Mouse (Mus musculus) kidney, postnatal 25 days (tissue): ENCODE results near the gene Kifc3.
A peak's percentile ranks its signal among the peaks of the same experiment; 100 is the strongest.
"Not testable (repeated sequence)": the region's sequence is repeated elsewhere in the genome, so short reads cannot be mapped to it uniquely, and the experiment has no call there.

Experiments
- DNase-seq, 2 experiments: peaks; one replicate each; pipeline ENCODE4 v3.0.0; 2021; ENCODE audit warnings: mixed read lengths in 2 of 2

Gene Kifc3

DNA sequence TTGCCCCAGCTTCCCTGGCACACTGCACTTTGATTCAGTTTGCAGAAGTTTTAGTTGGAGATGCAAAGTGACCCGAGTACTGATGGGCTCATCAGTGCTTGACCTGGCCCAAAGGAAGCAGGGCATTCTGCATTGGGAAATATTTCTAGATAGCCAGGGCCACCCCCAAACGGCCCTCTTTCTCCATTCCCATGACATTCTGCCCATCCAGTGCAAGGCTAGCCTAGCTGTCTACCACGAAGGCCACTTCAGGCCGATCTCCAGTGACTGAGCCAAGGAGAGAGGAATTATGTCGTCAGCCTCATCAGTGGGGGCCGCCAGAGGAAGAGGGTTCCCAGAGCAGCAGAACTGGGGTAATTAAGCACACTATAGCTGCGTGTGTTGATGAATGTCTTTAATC, 1.1 kb downstream of the Kifc3 start:
- DNase-seq = no peak

DNA sequence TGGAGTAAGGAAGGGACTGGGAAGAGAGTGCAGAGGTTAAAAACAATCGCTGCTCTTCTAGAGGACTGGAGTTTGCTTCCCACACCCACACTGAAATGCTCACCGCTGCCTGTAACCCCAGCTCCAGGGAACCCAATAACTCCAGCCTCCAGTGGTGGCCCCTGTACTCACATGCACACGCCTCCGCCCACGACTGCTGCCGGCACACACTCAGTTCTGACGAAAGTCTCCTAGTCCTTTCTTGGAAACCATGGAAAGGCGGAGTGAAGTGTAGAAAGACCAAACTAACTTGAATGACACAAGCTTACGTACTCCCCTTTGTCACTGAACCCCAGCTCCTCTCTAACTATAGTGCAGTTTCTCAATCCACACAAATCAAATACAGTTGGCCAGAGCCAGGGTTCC, 2.6 kb downstream of the Kifc3 start:
- DNase-seq = no peak

DNA sequence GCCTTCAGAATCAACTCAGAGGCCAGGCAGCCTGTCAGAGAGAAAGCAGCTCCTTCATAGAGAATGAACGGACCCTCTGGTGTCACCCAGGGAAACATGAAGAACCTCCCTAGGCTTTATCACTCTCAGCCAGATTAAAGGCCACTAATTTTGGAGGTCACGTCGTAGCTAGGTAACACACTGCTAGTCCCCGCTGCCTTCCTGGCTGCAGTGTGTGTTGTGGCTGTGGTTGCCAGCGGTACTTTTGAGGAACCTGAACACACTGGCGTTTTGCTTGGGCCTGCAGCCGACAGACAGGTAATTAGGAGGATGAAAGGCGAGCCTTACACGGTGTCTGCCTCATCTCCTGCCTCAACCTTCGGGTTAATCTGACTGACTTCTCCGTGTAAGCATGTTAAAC, 6.9 kb downstream of the Kifc3 start:
- no peak for DNase-seq

DNA sequence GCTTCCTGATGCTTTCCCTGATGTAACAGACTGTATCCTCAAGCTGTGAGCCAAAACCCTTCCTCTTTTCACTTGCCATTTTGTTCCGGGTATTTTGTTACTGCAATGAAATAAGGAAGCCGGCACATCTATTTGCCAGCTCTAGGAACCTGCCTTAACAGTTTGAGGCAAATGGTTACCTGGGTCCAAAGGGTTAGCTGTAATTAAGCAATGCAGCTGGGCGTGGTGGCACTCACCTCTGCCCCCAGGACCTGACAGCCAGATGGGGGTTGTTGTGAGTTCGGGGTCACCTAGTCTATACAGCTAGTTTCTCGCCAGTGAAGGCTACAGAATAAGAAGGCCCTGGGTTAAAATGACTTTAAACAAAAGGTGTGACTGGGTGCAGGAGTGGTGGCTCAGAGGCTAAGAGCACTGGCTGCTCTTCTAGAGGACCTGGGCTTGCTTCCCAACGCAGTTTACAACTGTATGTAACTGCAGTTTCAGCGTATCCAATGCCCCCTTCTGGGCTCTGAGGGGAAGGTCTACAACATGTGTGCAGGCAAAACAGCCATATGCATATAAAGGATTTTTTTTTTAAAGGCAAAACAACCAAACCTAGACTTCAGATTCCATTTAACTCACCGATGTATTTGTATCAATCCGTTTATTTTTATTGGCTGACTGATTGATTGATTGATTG, 11.0 kb downstream of the Kifc3 start:
- no peak for DNase-seq

DNA sequence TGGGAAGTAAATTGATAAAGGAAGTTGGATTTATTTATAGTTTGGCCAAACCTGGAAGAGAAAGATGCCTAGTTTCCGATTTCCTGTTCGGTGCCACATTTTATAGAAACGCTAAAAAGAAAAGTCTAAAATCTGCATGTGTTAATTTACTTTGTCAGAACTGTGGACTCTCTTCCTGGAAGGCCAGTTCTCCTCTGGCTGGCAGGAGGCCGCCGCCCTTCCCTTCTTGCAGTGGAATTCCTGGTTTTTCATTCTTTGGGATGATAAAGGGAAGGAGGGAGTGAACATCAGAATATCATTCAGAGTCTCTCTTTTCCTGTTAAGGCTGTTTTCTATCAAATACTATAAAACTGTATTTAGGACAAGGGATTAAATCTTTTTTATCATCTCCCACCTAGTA, 15.0 kb downstream of the Kifc3 start:
- DNase-seq = no peak

DNA sequence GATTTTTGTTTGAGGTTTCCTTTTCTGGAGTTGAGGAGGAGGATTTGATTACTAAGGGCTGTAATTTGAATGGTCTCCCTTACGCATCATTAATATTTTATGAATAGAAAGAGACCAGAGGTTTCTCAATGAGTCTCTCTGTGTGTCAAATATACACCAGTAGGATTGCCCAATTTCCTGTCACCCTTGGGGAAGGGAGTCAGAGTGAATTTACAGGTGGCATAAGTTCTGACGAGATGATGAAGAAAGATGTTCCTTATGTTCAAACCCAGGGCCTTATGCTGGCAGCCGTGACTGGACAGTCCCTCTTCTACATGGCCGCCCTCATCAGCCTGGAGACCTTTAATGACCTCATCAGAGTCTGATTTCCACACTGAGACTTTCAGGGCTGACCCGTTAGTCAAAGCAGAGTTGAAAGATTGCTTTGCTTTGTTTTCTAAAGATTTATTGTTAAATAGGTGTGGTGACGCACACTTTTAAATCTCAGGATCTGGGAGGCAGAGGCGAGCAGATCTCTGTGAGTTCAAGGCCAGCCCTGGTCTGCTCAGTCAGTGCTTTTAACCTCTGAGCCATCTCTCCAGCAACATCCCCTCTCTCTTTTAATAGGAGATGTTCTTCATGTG, 16.6 kb downstream of the Kifc3 start:
- no peak for DNase-seq

DNA sequence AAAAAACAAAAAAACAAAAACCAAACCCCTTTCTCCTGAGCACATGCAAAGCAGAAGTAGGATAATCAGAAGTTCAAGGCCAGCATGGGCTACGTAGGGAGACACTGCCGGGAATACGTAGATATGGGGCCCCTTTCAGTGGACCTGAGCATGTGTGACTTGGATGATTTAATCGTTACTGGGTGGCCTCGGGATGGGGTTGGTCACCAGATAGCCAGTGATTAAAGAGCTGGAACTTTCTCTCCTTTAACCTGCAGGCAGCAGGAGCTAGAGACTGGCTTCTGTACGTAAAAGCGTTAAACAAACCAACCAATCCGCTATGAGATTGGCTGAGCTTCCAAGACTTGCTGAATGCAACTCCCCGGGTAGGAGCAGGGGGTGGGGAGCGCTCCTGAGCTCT, 17.5 kb downstream of the Kifc3 start:
- no peak for DNase-seq

DNA sequence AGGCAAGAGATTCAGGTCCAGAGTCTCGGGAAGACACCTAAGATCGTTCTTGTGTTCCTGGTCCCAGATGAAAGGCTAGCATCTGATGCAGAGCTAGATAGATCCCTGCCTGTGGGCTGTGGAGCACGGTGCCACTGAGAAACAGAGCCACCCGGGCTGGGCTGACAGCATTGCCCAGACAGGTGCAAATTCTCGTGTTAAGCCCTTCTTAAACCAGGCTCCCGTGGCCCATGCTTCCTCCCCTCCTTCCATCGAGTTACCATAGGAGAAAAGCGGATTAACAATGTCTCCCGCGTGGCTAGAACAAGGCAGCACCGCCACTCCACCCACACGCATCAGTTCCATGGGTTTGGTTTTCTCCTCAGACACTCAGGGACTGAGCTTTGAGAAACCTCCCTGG, 18.4 kb downstream of the Kifc3 start:
- DNase-seq = no peak

DNA sequence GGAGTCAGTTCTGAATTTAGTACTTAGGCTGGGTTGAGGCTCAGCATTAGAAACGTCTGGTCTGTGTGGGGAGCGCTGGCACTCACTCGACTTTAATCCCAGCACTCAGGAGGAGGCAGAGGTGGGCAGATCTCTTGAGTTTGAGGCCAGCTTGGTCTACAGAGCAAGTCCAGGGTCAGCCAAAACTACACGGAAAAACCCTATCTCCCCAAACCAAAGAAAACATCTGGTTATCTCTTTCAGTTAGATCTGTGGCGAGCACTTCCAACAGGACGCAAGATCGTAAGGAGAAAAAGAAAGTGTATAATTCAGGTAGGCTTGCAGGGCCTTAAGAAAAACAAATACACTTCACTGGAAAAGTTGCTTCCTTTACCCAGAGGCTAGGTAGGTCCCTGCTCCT, 20.8 kb downstream of the Kifc3 start:
- DNase-seq = no peak

DNA sequence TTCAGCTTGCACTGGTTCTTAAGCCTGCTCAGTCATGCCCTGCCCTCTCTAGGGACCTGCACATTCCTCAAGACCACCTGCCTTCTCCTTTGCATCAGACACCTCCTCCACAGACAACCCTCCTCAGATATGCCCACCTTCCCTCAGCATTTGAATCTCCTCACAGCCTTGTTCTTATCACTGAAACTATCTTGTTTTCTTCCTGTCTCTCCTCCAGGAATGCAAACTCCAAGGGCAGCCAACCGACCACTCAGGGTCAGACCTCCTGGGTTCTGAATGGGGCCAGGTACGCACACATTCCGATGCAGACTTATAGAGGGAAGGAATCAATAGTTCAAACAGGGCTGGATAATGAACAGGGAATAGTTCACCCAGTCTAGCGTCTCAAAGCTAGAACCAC, 24.4 kb downstream of the Kifc3 start:
- no peak for DNase-seq

DNA sequence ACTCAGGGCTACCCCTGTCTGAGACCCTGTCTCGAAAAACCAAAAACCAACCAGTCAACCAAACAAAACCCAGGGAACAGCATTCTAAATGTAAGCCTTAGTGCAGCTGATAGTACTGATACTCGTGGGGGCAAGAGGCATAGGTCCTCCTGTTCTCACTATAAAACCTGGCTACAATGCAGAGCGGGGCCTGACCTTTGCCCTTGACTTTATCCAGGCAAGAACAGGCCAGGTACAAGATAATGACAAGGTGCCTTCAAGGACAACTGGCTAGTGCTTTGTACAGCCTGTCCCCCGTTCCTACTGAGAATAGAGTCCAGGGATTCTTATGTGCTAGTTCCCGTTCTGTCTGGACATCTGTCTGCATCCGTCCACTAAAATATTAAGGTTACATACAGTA, 25.6 kb downstream of the Kifc3 start:
- no peak for DNase-seq

DNA sequence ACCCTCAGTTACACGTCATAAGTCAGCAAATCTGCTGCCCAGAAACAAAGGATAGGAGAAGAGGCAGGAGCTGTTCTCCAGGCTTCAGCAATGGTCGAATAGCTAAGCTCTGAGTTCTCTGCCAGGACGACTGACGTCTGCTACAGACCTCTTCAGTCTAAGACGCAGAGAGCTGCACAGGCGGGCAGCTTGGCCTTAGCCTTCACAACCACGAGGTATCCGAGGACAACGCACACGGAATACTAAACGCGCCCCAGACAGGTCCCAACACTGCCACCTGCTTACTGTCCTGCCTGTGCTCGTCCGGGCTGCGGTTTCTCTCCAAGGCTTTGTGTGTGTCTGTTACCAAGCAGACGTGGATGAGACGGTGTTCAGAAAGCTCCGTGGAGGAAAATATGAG, 26.8 kb downstream of the Kifc3 start:
- DNase-seq = no peak

DNA sequence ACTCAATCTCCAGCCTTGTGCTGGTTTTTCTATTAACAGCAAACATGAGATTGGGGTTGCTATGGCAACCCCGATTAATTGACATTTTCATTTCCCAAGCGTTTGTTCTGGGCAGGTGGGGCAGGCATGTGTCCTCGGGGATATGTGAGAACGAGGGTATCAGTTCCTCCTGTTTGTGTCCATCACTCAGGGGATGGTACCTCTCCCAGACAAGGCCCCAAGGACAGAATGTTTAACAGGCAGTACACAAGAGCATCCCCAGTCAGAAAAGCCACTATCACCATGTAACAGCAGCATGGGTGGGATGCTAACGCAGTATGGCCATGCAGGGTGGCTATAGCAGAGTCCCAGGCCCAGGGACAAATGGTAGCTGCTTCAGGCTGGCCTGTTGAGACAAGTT, 27.3 kb downstream of the Kifc3 start:
- DNase-seq = no peak

DNA sequence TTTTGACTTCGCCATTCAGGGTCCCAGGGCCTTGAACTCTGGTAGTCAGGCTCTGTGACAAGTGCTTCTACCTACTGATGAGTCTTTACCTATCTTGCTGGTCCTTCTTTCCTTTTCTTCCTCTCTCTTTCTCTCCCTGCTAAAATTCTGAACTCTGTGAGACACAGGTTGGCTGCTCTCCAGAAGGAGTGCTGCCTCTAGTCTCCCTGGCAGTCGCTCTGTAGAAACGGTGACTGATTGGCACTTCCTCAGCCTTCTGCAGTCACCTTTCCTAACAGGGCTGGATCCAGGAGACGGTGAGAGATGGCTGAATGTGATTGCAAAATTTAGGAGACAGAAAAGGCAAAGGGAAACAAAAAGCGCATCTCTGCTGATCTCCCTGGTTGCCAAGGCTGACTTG, 30.2 kb downstream of the Kifc3 start:
- peak; percentile 62 to 64 for DNase-seq

DNA sequence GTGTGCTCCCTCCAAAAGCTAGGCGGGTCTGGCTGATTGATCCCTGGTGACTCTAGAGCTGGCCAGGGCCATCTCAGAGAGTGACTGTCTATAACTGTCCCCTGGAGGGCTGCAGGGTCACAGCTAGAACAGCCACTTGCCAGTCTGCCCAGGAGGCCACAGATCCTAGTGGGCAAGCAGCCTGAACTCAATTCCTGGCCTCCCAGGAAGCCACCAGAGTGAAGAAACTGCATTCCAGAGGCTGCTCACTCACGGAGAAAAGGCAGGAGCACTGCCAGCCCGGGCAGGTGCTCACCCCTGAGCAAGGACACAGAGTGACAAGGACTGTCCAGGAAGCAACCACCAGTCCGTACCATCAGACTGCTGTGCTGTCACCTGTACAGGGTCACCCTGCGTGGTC, 34.9 kb downstream of the Kifc3 start:
- DNase-seq = peak; percentile 75 to 90

DNA sequence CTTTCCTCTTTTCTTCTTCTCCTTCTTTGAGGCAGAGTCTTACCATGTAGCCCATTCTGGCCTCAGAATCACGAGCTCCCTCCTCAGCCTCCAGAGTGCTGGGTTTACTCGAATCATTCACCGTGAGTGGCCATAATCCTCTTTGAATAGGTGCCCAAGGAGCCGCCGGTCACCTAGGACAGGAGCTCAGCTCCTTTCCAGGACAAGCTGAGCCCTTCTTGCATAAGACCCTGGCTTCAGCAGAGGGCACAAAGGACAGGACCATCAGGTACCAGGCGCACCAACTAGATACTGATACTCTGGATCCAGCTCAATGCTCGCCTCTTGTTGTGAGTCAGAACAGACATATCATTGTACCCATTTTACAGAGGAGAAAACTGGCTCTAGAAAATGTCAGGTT, 36.2 kb downstream of the Kifc3 start:
- peak in 1 of 2 experiments; percentile 64 for DNase-seq

DNA sequence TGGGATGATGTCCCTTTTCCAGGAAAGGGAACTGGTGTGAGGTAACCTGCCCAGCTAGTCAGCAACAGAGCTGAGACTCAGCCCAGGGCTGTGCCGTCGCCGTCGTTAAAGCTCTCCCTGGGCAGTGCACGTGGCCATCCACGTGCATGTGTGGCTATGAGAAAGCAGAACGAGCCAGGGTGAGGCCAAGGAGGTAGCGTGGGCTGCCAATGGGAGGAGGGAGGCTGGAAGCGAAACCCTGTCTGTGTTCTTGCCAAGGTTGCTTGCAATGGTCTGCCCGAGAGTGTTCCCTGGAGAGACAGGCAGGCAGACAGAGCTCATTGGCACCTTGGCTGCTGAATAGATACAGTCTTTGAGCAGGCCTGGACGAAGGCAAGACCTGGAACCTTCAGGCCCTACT, 36.7 kb downstream of the Kifc3 start:
- peak; percentile 55 to 86 for DNase-seq

DNA sequence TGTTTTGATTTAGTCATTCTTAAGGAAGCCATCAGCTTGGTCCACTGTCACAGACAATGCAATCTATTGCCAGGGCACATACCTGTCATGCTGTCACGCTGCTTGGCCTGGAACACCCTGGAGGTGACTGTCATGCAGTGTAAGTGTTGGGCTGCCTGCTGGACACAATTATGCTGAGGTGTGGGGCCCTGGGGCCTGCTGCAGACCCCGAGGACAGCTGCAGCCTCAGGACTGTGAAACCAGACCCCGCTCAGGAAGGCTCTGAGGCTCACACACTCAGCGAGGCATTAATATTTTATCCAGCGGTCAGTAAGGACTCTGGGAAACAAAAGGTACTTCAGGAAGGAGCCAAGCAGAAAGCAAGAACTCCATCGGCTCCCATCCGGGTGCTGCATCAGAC, 38.1 kb downstream of the Kifc3 start:
- DNase-seq = no peak

DNA sequence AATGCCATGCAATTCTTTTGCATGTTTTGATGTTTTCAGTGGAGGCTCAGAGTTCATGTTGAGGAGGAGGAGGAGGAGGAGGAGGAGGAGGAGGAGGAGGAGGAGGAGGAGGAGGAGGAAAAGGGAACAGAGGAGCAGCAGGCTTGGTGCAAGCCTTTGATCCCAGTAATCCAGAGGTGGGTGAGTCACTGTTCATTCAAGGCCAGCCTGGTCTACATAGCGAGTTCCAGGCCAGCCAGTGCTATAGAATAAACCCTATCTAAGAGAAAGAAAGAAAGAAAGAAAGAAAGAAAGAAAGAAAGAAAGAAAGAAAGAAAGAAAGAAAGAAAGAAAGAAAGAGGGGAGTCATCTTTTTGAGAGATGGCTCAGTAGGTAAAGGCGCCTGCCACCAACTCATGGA, 38.6 kb downstream of the Kifc3 start:
- not testable (repeated sequence) for DNase-seq

DNA sequence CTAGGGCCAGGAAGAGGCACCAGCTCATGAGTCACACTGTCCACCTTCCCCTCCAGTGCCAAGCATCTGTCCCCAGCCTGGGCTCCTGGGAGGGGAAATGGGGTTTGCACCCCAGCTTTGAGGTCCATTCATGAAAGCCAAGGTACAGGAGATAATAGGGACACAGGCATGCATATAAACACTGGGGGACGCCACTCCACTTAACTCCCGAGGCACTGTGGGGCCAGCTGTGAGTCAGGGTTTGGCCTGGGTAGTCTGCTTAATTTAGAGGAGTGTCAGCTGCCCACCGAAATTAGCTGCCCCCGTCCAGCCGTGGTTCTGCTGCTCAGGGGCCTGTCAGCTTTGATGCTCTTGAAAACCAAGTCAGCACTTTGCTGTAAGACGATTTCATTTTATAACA, 39.8 kb downstream of the Kifc3 start:
- no peak for DNase-seq

DNA sequence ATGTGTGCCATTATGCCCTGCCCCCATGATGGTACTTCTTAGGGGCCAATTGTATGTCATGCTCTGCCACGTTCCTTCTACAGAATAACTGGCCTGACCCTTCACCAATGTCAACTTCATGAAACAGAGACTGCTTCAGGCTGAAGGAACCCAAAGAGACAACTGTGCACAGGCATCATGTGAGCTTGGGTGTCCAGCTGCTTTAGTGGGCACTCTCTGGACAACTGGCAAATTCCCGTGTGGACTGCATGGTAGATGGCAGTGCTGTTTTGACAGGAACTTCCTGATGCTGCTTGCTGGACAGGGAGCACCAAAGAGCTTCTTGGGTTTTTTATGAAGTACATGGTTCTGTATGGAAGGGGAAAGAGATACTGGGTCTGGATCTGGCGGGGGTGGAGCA, 43.3 kb downstream of the Kifc3 start:
- DNase-seq = no peak

DNA sequence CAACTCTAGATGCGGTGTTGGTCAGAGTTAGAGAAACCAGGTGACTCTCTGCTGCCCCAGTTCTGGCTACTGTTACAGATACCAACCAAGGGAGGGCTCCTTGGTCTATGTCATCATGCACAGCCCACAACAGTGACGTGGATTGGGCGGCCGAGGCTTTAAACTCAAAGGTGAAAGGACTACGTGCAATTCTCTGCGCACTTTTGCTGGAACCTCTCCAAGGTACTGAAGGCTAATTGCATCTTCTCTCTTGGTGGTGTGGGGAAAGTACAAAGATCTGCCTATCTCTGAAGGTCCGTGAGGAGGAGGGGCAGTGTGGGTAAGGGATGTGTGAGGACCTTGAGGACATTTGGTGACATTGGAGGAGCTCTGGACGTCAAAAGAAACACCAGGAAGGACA, 44.0 kb downstream of the Kifc3 start:
- DNase-seq = peak; percentile 63 to 82

DNA sequence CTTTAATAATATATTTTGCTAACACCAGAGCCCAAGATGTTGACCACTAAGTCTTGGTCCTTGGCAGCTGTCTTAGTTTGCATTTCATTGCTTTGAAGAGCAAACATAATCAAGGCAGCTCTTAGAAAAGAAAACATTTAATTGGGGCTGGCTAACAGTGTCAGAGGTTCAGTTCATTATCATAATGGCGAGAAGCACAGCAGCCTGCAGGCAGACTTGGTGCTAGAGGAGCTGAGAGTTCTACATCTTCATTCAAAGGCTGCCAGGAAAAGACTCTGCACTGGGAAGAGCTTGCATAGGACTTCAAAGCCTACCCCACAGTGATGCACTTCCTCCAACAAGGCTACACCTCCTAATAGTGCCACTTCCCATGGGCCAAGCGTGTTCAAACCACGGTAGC, 45.5 kb downstream of the Kifc3 start:
- DNase-seq = no peak

DNA sequence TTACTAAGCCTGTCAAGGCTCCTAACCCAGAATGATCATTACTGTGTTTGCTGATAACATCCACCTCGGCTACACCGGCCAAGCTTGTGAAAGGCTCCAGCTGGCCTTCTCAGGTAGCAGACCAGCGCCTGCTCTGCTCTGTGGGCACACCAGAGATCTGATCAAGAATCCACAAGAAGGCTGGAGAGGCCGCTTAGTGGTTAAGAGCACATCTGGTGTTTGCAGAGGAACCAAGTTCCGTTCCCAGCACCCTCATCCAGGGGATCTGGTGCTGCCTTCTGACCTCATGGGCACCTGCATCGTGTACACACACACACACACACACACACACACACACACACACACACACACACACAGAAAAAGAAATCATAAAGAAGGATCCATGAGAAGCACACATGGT, 46.5 kb downstream of the Kifc3 start:
- DNase-seq = no peak

DNA sequence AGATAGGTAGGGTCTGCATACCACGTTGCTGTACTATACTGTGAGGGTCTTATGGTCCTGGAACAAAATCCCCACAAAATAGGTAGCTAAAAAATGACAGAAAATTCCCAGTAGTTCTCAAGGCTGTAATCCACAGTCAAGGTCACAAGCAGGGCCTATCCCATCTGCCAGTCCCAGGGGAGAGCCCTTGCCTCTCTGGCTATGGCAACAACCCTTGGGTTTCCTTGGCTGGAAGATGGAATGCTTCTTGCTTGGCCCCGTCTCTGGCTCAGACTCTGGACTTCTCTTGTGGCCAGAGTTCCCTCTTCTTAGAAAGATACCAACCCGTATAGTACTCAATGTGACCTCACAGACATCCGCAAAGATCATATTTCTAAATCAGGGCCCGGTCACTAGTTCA, 47.3 kb downstream of the Kifc3 start:
- DNase-seq = no peak
